Mouse (Mus musculus) hindbrain, embryonic 16.5 days (tissue): ENCODE results near the gene Gnaq. TPM values are rescaled to one million over a fixed set of nuclear protein-coding genes. Genes with fewer than 3 reads are reported as not detected.
A peak's percentile ranks its signal among the peaks of the same experiment; 100 is the strongest.

Experiments
- ATAC-seq: fragments of 200-750 bp; cut with Nextera tagmentation; 2 replicates; pipeline ENCODE4 v1.8.0; 2017; ENCODE audit warnings: moderate TSS enrichment, moderate library complexity
- H3K27ac ChIP-seq: fragments of 300-500 bp; sonication (generic); 2 replicates; pipeline ENCODE4 v1.5.1; 2014; ENCODE audit warnings: low read depth, mild to moderate bottlenecking, control low read depth, low read length, moderate library complexity
- H3K27me3 ChIP-seq: fragments of 300-500 bp; sonication (generic); replicated peaks from 2 replicates; pipeline ENCODE4 v1.6.1; 2014; ENCODE audit warnings: low read length; ENCODE audit not compliant: control insufficient read depth, insufficient read depth
- H3K36me3 ChIP-seq: fragments of 300-500 bp; sonication (generic); 2 replicates; pipeline ENCODE4 v1.6.1; 2014; ENCODE audit warnings: mild to moderate bottlenecking, low read length, moderate library complexity, mixed read lengths; ENCODE audit not compliant: control insufficient read depth, insufficient read depth
- H3K4me1 ChIP-seq: fragments of 300-500 bp; sonication (generic); 2 replicates; pipeline ENCODE4 v1.6.1; 2014; ENCODE audit warnings: low read depth, low read length; ENCODE audit not compliant: control insufficient read depth, insufficient read depth
- H3K4me2 ChIP-seq: fragments of 300-500 bp; sonication (generic); 2 replicates; pipeline ENCODE4 v1.6.1; 2014; ENCODE audit warnings: mild to moderate bottlenecking, low read length, control low read depth, moderate library complexity
- H3K4me3 ChIP-seq: fragments of 300-500 bp; sonication (generic); 2 replicates; pipeline ENCODE4 v1.5.1; 2014; ENCODE audit warnings: mild to moderate bottlenecking, low read length, control low read depth, moderate library complexity
- H3K9ac ChIP-seq: fragments of 300-500 bp; sonication (generic); 2 replicates; pipeline ENCODE4 v1.6.1; 2014; ENCODE audit warnings: low read depth, mild to moderate bottlenecking, control low read depth, low read length, moderate library complexity
- H3K9me3 ChIP-seq: fragments of 300-500 bp; sonication (generic); 2 replicates; pipeline ENCODE4 v1.6.1; 2014; ENCODE audit warnings: mild to moderate bottlenecking, low read length, moderate library complexity; ENCODE audit not compliant: control insufficient read depth
- WGBS: fragments of 180-500 bp; shearing (Covaris S2); extraction: QIAGEN DNeasy Blood & Tissue Kit; methylation state at CpG from one replicate; pipeline ENCODE4 v1.1.7; 2014; 5-methylcytosine and 5-hydroxymethylcytosine counted together
- microRNA-seq: library from miRNA; unstranded; fragments of <30 nt; microRNA quantifications from one replicate; pipeline ENCODE4, GENCODE M21; 2017
- polyA plus RNA-seq: library from polyadenylated mRNA; unstranded; fragments of >200 nt; fragmentation: Nextera tagmentation; extraction: Ambion mirVana; gene quantifications from 2 replicates; pipeline ENCODE4 v1.2.1, GENCODE M21; 2015

Gene Gnaq
- polyA plus RNA-seq, 1 experiment from 2014 or later: 104 TPM

GRCm38 (mm10) chr19:16431368-16431767 lies 298.7 kb downstream of the Gnaq start:
- ATAC-seq: no peak
- Histone ChIP-seq H3K36me3 (no peaks in the 10 kb centered on the region), H3K4me1 (peaks cover 14% of the 10 kb centered on the region), H3K9me3 (peaks cover 9% of the 10 kb centered on the region), H3K27me3 (peaks cover 10% of the 10 kb centered on the region; the same call in 1 of the 2 replicates), H3K4me3 (no peak overlapping the region), H3K27ac (no peak overlapping the region), H3K4me2 (no peak overlapping the region), H3K9ac (no peak overlapping the region)
- WGBS: 65% methylated on average over 8 of the region's 8 CpGs

- no peaks in the 10 kb centered on the region for H3K36me3 ChIP-seq
- H3K27me3 ChIP-seq: peaks cover 13% of the 10 kb centered on the region
- no peak overlapping the region for H3K27ac ChIP-seq
- H3K9ac ChIP-seq: no peak overlapping the region
- WGBS: 22% methylated on average over 9 of the region's 9 CpGs
- peak overlapping the region; percentile 60 for H3K4me2 ChIP-seq
- no peaks in the 10 kb centered on the region for H3K9me3 ChIP-seq
- H3K4me1 ChIP-seq: peaks cover 19% of the 10 kb centered on the region
- ATAC-seq: no peak
- H3K4me3 ChIP-seq: peak overlapping the region; percentile 43; the same call in 1 of the 2 replicates
Observed at GRCm38 (mm10) chr19:16434879-16435278, 302.2 kb downstream of the Gnaq start.

GRCm38 (mm10) chr19:16435531-16436231 lies 303.1 kb downstream of the Gnaq start, which contains the start of gene Gna14:
TSS of gene Gna14 (plus strand) at chr19:16435762.
- H3K36me3 ChIP-seq: no peaks in the 10 kb centered on the region
- ATAC-seq: peak; percentile 60
- H3K27ac ChIP-seq: no peak within 1 kb of the TSS
- no peaks in the 10 kb centered on the region for H3K9me3 ChIP-seq
- H3K4me1 ChIP-seq: peaks cover 19% of the 10 kb centered on the region
- H3K4me3 ChIP-seq: peak within 1 kb of the TSS; percentile 43
- 1% methylated on average over 27 of the region's 27 CpGs for WGBS
- H3K4me2 ChIP-seq: peak within 1 kb of the TSS; percentile 60
- peaks cover 13% of the 10 kb centered on the region for H3K27me3 ChIP-seq
- H3K9ac ChIP-seq: peak within 1 kb of the TSS; percentile 28

- peak overlapping the region; percentile 60 for H3K4me2 ChIP-seq
- ATAC-seq: peak; percentile 43; the same call in 1 of the 2 replicates
- H3K9me3 ChIP-seq: no peaks in the 10 kb centered on the region
- no peaks in the 10 kb centered on the region for H3K36me3 ChIP-seq
- H3K4me1 ChIP-seq: peaks cover 19% of the 10 kb centered on the region
- H3K4me3 ChIP-seq: peak overlapping the region; percentile 43
- H3K27me3 ChIP-seq: peaks cover 13% of the 10 kb centered on the region
- H3K27ac ChIP-seq: no peak overlapping the region
- H3K9ac ChIP-seq: peak overlapping the region; percentile 28
- 2% methylated on average over 61 of the region's 61 CpGs for WGBS
Observed at GRCm38 (mm10) chr19:16436335-16437169, 303.9 kb downstream of the Gnaq start.

Small RNA genes within 50 kb of the gene (microRNA-seq; reads per million reads assigned to microRNA genes)
- not detected for gene Mir496b

Other genes starting within 250 kb of the Gnaq start
- 88.3 and 93.2 TPM in 2 replicates for gene Psat1, start 185.5 kb upstream of the Gnaq start, polyA plus RNA-seq
- gene Cep78, start 147.8 kb upstream of the Gnaq start, polyA plus RNA-seq: 24.1 and 24.4 TPM in 2 replicates